Mouse (Mus musculus) spleen, adult 2 months (tissue): ENCODE measurements at regions not wholly inside any gene's neighbourhood (a gene's known extent, or its start where the extent isn't known, plus 50 kb on each side); places are given as distances from the start of the nearest gene placed in this dataset.

ENCODE experiments used
- CTCF ChIP-seq: fragments of 200-500 bp; IDR thresholded peaks from 2 replicates; pipeline ENCODE4 v1.5.1; 2011; ENCODE audit warnings: mild to moderate bottlenecking, inconsistent platforms; ENCODE audit not compliant: insufficient read depth, insufficient read length, insufficient replicate concordance; ENCODE audit errors: extremely low read depth
- POLR2A ChIP-seq: fragments of 200-500 bp; IDR thresholded peaks from 2 replicates; pipeline ENCODE4 v1.6.1; 2011; ENCODE audit warnings: low read depth, low read length, inconsistent platforms

GRCm38 (mm10) chr13:45333634-45334033 is 55.9 kb upstream of the Mylip start:
- no peak for TF ChIP-seq CTCF
- no peak for TF ChIP-seq POLR2A
